Mouse (Mus musculus) stomach, embryonic 16.5 days (tissue): ENCODE measurements around the gene Gid8. TPM values are rescaled to one million over a fixed set of nuclear protein-coding genes. Genes with fewer than 3 reads are reported as not detected.

Source experiments
- ATAC-seq: fragments of 200-750 bp; cut with Nextera tagmentation; 2 replicates; pipeline ENCODE4 v1.8.0; 2017; ENCODE audit warnings: moderate number of reproducible peaks, moderate TSS enrichment; ENCODE audit not compliant: insufficient read depth, low FRiP score
- H3K27ac ChIP-seq: fragments of 300-500 bp; sonication (generic); 2 replicates; pipeline ENCODE4 v1.5.1; 2014; ENCODE audit warnings: low read length
- H3K27me3 ChIP-seq: fragments of 300-500 bp; sonication (generic); 2 replicates; pipeline ENCODE4 v1.6.1; 2014; ENCODE audit warnings: low read length, control low read depth, mixed read lengths; ENCODE audit not compliant: control insufficient read depth, insufficient read depth
- H3K36me3 ChIP-seq: fragments of 300-500 bp; sonication (generic); 2 replicates; pipeline ENCODE4 v1.6.1; 2014; ENCODE audit warnings: low read length; ENCODE audit not compliant: control insufficient read depth, insufficient read depth
- H3K4me1 ChIP-seq: fragments of 300-500 bp; sonication (generic); 2 replicates; pipeline ENCODE4 v1.6.1; 2014; ENCODE audit warnings: low read length, control low read depth, mixed read lengths; ENCODE audit not compliant: control insufficient read depth, insufficient read depth
- H3K4me2 ChIP-seq: fragments of 300-500 bp; sonication (generic); 2 replicates; pipeline ENCODE4 v1.6.1; 2014; ENCODE audit warnings: low read depth, low read length, mixed read lengths
- H3K4me3 ChIP-seq: fragments of 300-500 bp; sonication (generic); replicated peaks from 2 replicates; pipeline ENCODE4 v1.5.1; 2014; ENCODE audit warnings: mild to moderate bottlenecking, low read length
- H3K9ac ChIP-seq: fragments of 300-500 bp; sonication (generic); 2 replicates; pipeline ENCODE4 v1.6.1; 2014; ENCODE audit warnings: low read length
- H3K9me3 ChIP-seq: fragments of 300-500 bp; sonication (generic); replicated peaks from 2 replicates; pipeline ENCODE4 v1.6.1; 2016; ENCODE audit warnings: low read length, control low read depth; ENCODE audit not compliant: control insufficient read depth
- WGBS: fragments of 180-500 bp; shearing (Covaris S2); extraction: QIAGEN DNeasy Blood & Tissue Kit; methylation state at CpG from one replicate; pipeline ENCODE4 v1.1.7; 2014; 5-methylcytosine and 5-hydroxymethylcytosine counted together
- polyA plus RNA-seq: library from polyadenylated mRNA; unstranded; fragments of >200 nt; fragmentation: Nextera tagmentation; extraction: Ambion mirVana; gene quantifications from 2 replicates; pipeline ENCODE4 v1.2.1, GENCODE M21; 2015

Gid8 gene
- polyA plus RNA-seq: 60.7 and 65.8 TPM in 2 replicates

- ATAC-seq: peak; percentile 93
- under 1% methylated on average over 39 of the region's 43 CpGs for WGBS
Observed at GRCm38 (mm10) chr2:180709923-180710272, at the start of gene Gid8, which contains the start of gene Dido1. Gene Gid8, plus strand, starts transcription at chr2:180710117. Gene Dido1, minus strand, starts transcription at chr2:180709999.

GRCm38 (mm10) chr2:180660521-180660920 lies 49.4 kb upstream of the Gid8 start:
- ATAC-seq: no peak
- 92% methylated on average over 5 of the region's 5 CpGs for WGBS

More at GRCm38 (mm10) chr2:180709923-180710272, at the start of gene Gid8, which contains the start of gene Dido1:
- peak within 1 kb of the TSS; percentile 100 for H3K9ac ChIP-seq
- H3K4me3 ChIP-seq: peak within 1 kb of the TSS; percentile 98
- peak within 1 kb of the TSS; percentile 85 for H3K4me2 ChIP-seq
- peaks cover 16% of the 10 kb centered on the region for H3K4me1 ChIP-seq
- H3K36me3 ChIP-seq: peaks cover 8% of the 10 kb centered on the region; the same call in 1 of the 2 replicates
- no peaks in the 10 kb centered on the region for H3K27me3 ChIP-seq
- H3K9me3 ChIP-seq: no peaks in the 10 kb centered on the region
- peak within 1 kb of the TSS; percentile 94 for H3K27ac ChIP-seq

GRCm38 (mm10) chr2:180662008-180662407 lies 47.9 kb upstream of the Gid8 start:
- Histone ChIP-seq H3K27ac (no peak overlapping the region), H3K9ac (no peak overlapping the region), H3K27me3 (no peaks in the 10 kb centered on the region), H3K36me3 (0 out of 2 replicates have a peak, but pooled peaks cover 6% of the 10 kb centered on the region), H3K4me1 (no peaks in the 10 kb centered on the region), H3K9me3 (no peaks in the 10 kb centered on the region), H3K4me2 (no peak overlapping the region), H3K4me3 (no peak overlapping the region)
- 83% methylated on average over 4 of the region's 4 CpGs for WGBS
- ATAC-seq: no peak

More at GRCm38 (mm10) chr2:180660521-180660920, 49.4 kb upstream of the Gid8 start:
- Histone ChIP-seq H3K4me1 (no peaks in the 10 kb centered on the region), H3K4me3 (no peak overlapping the region), H3K27ac (no peak overlapping the region), H3K4me2 (no peak overlapping the region), H3K36me3 (0 out of 2 replicates have a peak, but pooled peaks cover 6% of the 10 kb centered on the region), H3K27me3 (no peaks in the 10 kb centered on the region), H3K9ac (no peak overlapping the region), H3K9me3 (no peaks in the 10 kb centered on the region)

- H3K27me3 ChIP-seq: no peaks in the 10 kb centered on the region
Observed at GRCm38 (mm10) chr2:180676706-180677105, 33.2 kb upstream of the Gid8 start.

GRCm38 (mm10) chr2:180678609-180679140 lies 31.2 kb upstream of the Gid8 start:
- Histone ChIP-seq H3K9me3 (no peaks in the 10 kb centered on the region), H3K36me3 (peaks cover 15% of the 10 kb centered on the region), H3K4me3 (no peak overlapping the region), H3K9ac (no peak overlapping the region), H3K27ac (no peak overlapping the region), H3K4me1 (no peaks in the 10 kb centered on the region), H3K27me3 (no peaks in the 10 kb centered on the region), H3K4me2 (no peak overlapping the region)
- ATAC-seq: peak; percentile 64; the same call in 1 of the 2 replicates
- 25% methylated on average over 4 of the region's 4 CpGs for WGBS

More at GRCm38 (mm10) chr2:180676706-180677105, 33.2 kb upstream of the Gid8 start:
- Histone ChIP-seq H3K36me3 (peaks cover 2% of the 10 kb centered on the region; the same call in 1 of the 2 replicates), H3K4me1 (no peaks in the 10 kb centered on the region), H3K9ac (no peak overlapping the region), H3K9me3 (no peaks in the 10 kb centered on the region), H3K27ac (no peak overlapping the region), H3K4me2 (no peak overlapping the region), H3K4me3 (no peak overlapping the region)
- ATAC-seq: no peak
- WGBS: 86% methylated on average over 2 of the region's 2 CpGs

- H3K36me3 ChIP-seq: peaks cover 21% of the 10 kb centered on the region
- H3K27ac ChIP-seq: no peak overlapping the region
- H3K4me3 ChIP-seq: no peak overlapping the region
- WGBS: 62% methylated on average over 2 of the region's 2 CpGs
- H3K4me2 ChIP-seq: no peak overlapping the region
- no peak overlapping the region for H3K9ac ChIP-seq
- H3K27me3 ChIP-seq: no peaks in the 10 kb centered on the region
- no peaks in the 10 kb centered on the region for H3K9me3 ChIP-seq
- H3K4me1 ChIP-seq: no peaks in the 10 kb centered on the region
- no peak for ATAC-seq
Observed at GRCm38 (mm10) chr2:180681225-180681624, 28.7 kb upstream of the Gid8 start.

- H3K4me3 ChIP-seq: no peak overlapping the region
- no peak overlapping the region for H3K27ac ChIP-seq
- 87% methylated on average over 2 of the region's 2 CpGs for WGBS
- no peak overlapping the region for H3K9ac ChIP-seq
- H3K4me2 ChIP-seq: no peak overlapping the region
- peaks cover 25% of the 10 kb centered on the region for H3K36me3 ChIP-seq
- no peaks in the 10 kb centered on the region for H3K27me3 ChIP-seq
- no peaks in the 10 kb centered on the region for H3K9me3 ChIP-seq
- H3K4me1 ChIP-seq: no peaks in the 10 kb centered on the region
- no peak for ATAC-seq
Observed at GRCm38 (mm10) chr2:180683524-180683923, 26.4 kb upstream of the Gid8 start.

- Histone ChIP-seq H3K9me3 (no peaks in the 10 kb centered on the region), H3K27ac (no peak overlapping the region), H3K4me1 (no peaks in the 10 kb centered on the region), H3K9ac (no peak overlapping the region), H3K27me3 (no peaks in the 10 kb centered on the region), H3K36me3 (peaks cover 25% of the 10 kb centered on the region), H3K4me3 (no peak overlapping the region), H3K4me2 (no peak overlapping the region)
- ATAC-seq: no peak
- WGBS: 78% methylated on average over 4 of the region's 4 CpGs
Observed at GRCm38 (mm10) chr2:180684031-180684430, 25.9 kb upstream of the Gid8 start.

- 0 out of 2 replicates have a peak, but pooled peaks cover 7% of the 10 kb centered on the region for H3K4me1 ChIP-seq
- H3K27ac ChIP-seq: no peak overlapping the region
- WGBS: 83% methylated on average over 5 of the region's 5 CpGs
- H3K4me2 ChIP-seq: no peak overlapping the region
- no peak for ATAC-seq
- peaks cover 9% of the 10 kb centered on the region; the same call in 1 of the 2 replicates for H3K36me3 ChIP-seq
- H3K9ac ChIP-seq: no peak overlapping the region
- no peaks in the 10 kb centered on the region for H3K9me3 ChIP-seq
- no peaks in the 10 kb centered on the region for H3K27me3 ChIP-seq
- H3K4me3 ChIP-seq: no peak overlapping the region
Observed at GRCm38 (mm10) chr2:180689841-180690240, 20.1 kb upstream of the Gid8 start.
